Mouse (Mus musculus): ENCODE data around the gene Zscan2.

GRCm38 (mm10) chr7:80846280-80846678 lies 14.4 kb upstream of the Zscan2 start:
- no peak for TF ChIP-seq CTCF (IDR thresholded peaks at IDR 0.05; ENCODE audit: low read depth, low read length)
- no peak for TF ChIP-seq GATA1 (IDR thresholded peaks at IDR 0.05; ENCODE audit: borderline replicate concordance, low read length)
- TF ChIP-seq POLR2AphosphoS5 (IDR thresholded peaks at IDR 0.05; ENCODE audit: insufficient replicate concordance, low read depth, low read length), result no peak
- no peak for TF ChIP-seq TAL1 (conservative IDR thresholded peaks at IDR 0.05; ENCODE audit: low read depth, low read length)
